Mouse (Mus musculus) embryonic facial prominence, embryonic 12.5 days (tissue): ENCODE measurements at regions not wholly inside any gene's neighbourhood (a gene's known extent, or its start where the extent isn't known, plus 50 kb on each side); places are given as distances from the start of the nearest gene placed in this dataset.

ENCODE experiments used
- ATAC-seq: fragments of 200-750 bp; cut with Nextera tagmentation; 2 replicates; pipeline ENCODE4 v1.8.0; 2017; ENCODE audit not compliant: insufficient number of reproducible peaks, insufficient read depth, low FRiP score, low TSS enrichment
- H3K27ac ChIP-seq: fragments of 300-500 bp; sonication (generic); 2 replicates; pipeline ENCODE4 v1.5.1; 2016; ENCODE audit warnings: mild to moderate bottlenecking
- H3K27me3 ChIP-seq: fragments of 300-500 bp; sonication (generic); 2 replicates; pipeline ENCODE4 v1.6.1; 2016; ENCODE audit warnings: mild to moderate bottlenecking, moderate library complexity
- H3K36me3 ChIP-seq: fragments of 300-500 bp; sonication (generic); 2 replicates; pipeline ENCODE4 v1.6.1; 2016; ENCODE audit warnings: mild to moderate bottlenecking
- H3K4me1 ChIP-seq: fragments of 300-500 bp; sonication (generic); 2 replicates; pipeline ENCODE4 v1.6.1; 2016
- H3K4me2 ChIP-seq: fragments of 300-500 bp; sonication (generic); replicated peaks from 2 replicates; pipeline ENCODE4 v1.6.1; 2016; ENCODE audit warnings: mild to moderate bottlenecking, moderate library complexity
- H3K4me3 ChIP-seq: fragments of 300-500 bp; sonication (generic); 2 replicates; pipeline ENCODE4 v1.5.1; 2016; ENCODE audit warnings: mild to moderate bottlenecking
- H3K9ac ChIP-seq: fragments of 300-500 bp; sonication (generic); 2 replicates; pipeline ENCODE4 v1.6.1; 2016; ENCODE audit warnings: mild to moderate bottlenecking, moderate library complexity
- H3K9me3 ChIP-seq: fragments of 300-500 bp; sonication (generic); 2 replicates; pipeline ENCODE4 v1.6.1; 2016; ENCODE audit warnings: mild to moderate bottlenecking, moderate library complexity
- WGBS: fragments of 180-500 bp; shearing (Covaris S2); methylation state at CpG from one replicate; pipeline ENCODE4 v1.1.7; 2016; 5-methylcytosine and 5-hydroxymethylcytosine counted together

DNA sequence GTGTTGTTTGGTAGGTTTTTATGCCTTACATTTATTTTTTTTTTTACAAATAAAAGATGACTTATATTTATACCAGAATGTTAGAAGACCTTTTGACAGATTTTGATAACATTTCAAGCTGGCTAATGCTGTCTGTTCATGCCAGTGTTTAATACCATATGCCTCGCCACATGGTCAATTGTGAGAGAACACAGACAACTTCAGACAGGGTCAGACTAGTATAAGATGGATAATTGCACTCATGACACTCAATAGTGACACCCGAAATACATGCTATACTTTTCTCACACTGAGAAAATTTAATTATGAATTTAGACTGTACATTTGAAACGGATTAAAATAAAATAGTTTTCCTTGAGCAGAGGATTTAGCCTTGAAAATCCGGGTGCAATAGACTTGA lies 769.9 kb downstream of the Slitrk6 start:
- WGBS: 61% methylated on average over 4 of the region's 4 CpGs
- no peak overlapping the region for H3K9ac ChIP-seq

DNA sequence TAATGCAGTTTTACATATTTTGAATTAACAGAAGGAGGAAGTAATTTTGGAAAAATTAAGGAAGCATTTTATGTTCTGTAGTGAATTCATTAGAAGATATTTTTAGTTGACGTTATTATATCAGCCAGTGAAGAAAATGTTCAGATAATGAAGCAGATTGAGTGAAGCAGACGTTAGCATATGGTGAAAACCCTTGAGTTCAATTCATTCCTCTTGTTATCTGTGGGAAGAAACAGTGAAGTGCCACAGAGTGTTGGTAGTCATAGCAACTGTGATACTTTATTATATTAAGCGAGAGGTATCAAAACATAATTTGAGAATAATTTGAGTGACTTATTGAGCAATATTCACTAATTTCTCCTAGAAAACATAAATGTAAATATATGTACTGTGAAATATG lies 796.9 kb downstream of the Slitrk6 start:
- ATAC-seq: no peak
- Histone ChIP-seq H3K4me2 (no peak overlapping the region), H3K27ac (no peak overlapping the region), H3K9ac (no peak overlapping the region), H3K4me3 (no peak overlapping the region), H3K9me3 (no peaks in the 10 kb centered on the region), H3K4me1 (no peaks in the 10 kb centered on the region), H3K27me3 (no peaks in the 10 kb centered on the region), H3K36me3 (no peaks in the 10 kb centered on the region)
- 89% methylated on average over 3 of the region's 3 CpGs for WGBS

More for the DNA sequence above, 769.9 kb downstream of the Slitrk6 start:
- no peaks in the 10 kb centered on the region for H3K4me1 ChIP-seq
- H3K4me3 ChIP-seq: no peak overlapping the region
- no peak overlapping the region for H3K27ac ChIP-seq
- H3K9me3 ChIP-seq: no peaks in the 10 kb centered on the region
- no peaks in the 10 kb centered on the region for H3K27me3 ChIP-seq
- ATAC-seq: no peak
- H3K4me2 ChIP-seq: no peak overlapping the region
- H3K36me3 ChIP-seq: no peaks in the 10 kb centered on the region

DNA sequence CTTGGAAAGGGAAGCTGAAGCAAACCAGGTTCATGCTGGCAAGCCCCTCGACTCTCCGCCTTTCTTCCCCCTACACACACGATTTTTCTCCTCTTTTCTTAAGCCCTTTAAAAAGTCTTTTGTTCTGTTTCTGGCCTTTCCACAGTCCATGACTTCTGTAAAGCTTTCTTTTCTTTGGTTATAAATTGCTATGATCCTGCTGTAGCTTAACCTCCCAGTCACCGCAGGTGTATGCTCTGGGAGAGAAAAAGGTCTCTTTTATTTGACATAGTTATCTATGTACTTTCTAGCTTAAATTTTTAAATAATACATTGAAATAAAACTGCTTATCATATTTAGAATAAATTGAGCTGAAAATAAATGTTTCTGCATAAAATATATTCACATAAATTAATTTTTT lies 813.0 kb downstream of the Slitrk6 start:
- no peaks in the 10 kb centered on the region for H3K9me3 ChIP-seq
- H3K36me3 ChIP-seq: no peaks in the 10 kb centered on the region
- no peak overlapping the region for H3K4me3 ChIP-seq
- no peaks in the 10 kb centered on the region for H3K27me3 ChIP-seq
- ATAC-seq: no peak
- H3K9ac ChIP-seq: no peak overlapping the region
- WGBS: 87% methylated on average over 4 of the region's 4 CpGs
- no peak overlapping the region for H3K4me2 ChIP-seq
- H3K4me1 ChIP-seq: no peaks in the 10 kb centered on the region
- H3K27ac ChIP-seq: no peak overlapping the region

DNA sequence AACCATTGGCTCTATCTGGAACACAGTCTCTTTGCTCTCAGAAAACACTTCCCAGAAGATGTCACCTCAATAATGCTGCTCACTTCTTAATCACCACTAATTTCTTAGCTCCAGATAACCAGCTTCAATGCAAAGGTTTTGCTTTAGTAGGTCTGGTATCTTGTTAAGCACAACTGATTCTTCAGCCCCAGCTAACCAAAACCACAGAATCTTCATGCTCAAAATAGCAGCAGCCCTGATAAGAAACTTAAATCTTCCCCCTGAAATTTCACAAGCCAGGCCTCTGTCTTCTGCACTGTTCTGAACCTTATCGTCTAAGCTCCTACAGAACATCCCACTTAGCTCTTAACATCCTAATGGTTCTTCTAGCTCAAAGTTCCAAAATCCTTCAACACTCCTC lies 813.8 kb downstream of the Slitrk6 start:
- H3K9ac ChIP-seq: no peak overlapping the region
- H3K4me1 ChIP-seq: no peaks in the 10 kb centered on the region
- no peak overlapping the region for H3K27ac ChIP-seq
- no peaks in the 10 kb centered on the region for H3K9me3 ChIP-seq
- no peak overlapping the region for H3K4me2 ChIP-seq
- WGBS: 78% methylated on average over 1 of the region's 1 CpGs
- H3K36me3 ChIP-seq: no peaks in the 10 kb centered on the region
- no peak overlapping the region for H3K4me3 ChIP-seq
- ATAC-seq: no peak
- H3K27me3 ChIP-seq: no peaks in the 10 kb centered on the region

DNA sequence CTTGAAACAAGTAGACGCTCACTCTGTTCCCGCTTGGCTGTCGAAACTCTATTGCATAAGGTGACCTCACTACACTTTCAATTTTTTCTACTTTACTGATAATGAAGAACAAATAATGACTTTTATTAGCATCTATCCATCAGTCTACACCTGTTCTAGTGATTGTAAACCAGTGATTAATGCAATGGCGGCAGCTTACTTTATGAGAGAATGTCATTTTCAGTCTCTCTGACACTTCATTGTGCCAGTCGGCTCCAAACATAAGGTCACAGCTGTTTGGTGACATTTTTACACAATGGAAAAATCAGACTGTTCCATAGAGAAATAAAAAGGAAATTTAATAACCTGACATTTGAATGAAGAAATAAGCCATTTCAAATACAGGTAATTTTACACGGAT lies 817.5 kb downstream of the Slitrk6 start:
- Histone ChIP-seq H3K4me2 (no peak overlapping the region), H3K27ac (no peak overlapping the region), H3K27me3 (no peaks in the 10 kb centered on the region), H3K9ac (no peak overlapping the region), H3K36me3 (no peaks in the 10 kb centered on the region), H3K4me3 (no peak overlapping the region), H3K9me3 (no peaks in the 10 kb centered on the region), H3K4me1 (no peaks in the 10 kb centered on the region)
- no peak for ATAC-seq
- 86% methylated on average over 6 of the region's 6 CpGs for WGBS

DNA sequence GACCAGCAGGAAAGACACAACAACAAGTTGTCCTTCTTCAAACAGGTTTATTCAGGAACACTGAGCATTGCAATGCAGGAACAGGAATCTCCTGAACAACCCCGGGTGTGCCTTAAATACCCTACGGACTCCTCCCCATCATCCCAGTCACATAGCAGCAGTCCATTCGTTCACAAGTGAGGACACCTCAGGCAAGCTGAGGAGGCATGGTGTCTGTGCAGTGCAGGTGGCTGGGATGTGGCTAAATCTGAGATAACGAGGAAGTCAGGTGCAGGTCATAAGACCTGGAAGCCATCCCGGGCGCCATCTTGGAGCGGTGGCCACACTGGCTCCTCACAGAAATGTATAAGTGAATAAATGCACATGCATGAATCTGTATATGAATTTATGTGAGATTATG lies 826.0 kb downstream of the Slitrk6 start:
- H3K9me3 ChIP-seq: no peaks in the 10 kb centered on the region
- H3K9ac ChIP-seq: no peak overlapping the region
- 92% methylated on average over 7 of the region's 7 CpGs for WGBS
- H3K4me3 ChIP-seq: no peak overlapping the region
- no peaks in the 10 kb centered on the region for H3K36me3 ChIP-seq
- H3K27ac ChIP-seq: no peak overlapping the region
- no peaks in the 10 kb centered on the region for H3K27me3 ChIP-seq
- no peak for ATAC-seq
- no peaks in the 10 kb centered on the region for H3K4me1 ChIP-seq
- H3K4me2 ChIP-seq: no peak overlapping the region

DNA sequence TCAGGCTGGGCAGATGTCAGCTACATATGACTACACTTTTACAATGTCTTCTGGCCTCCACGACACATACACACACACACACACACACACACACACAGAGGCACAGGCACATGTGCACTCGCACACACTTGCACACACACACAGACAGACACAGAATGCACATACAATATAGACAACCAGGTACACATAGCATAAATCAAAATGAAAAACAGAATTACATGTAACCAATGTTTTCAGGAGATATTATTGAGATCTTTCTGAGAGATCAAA lies 863.1 kb downstream of the Slitrk6 start:
- 0 out of 2 replicates have a peak, but pooled peaks have one; percentile 41 for ATAC-seq
- H3K4me1 ChIP-seq: no peaks in the 10 kb centered on the region
- 84% methylated on average over 2 of the region's 2 CpGs for WGBS
- no peak overlapping the region for H3K4me3 ChIP-seq
- no peak overlapping the region for H3K4me2 ChIP-seq
- no peak overlapping the region for H3K27ac ChIP-seq
- H3K9ac ChIP-seq: no peak overlapping the region
- H3K9me3 ChIP-seq: no peaks in the 10 kb centered on the region
- H3K27me3 ChIP-seq: no peaks in the 10 kb centered on the region
- no peaks in the 10 kb centered on the region for H3K36me3 ChIP-seq

DNA sequence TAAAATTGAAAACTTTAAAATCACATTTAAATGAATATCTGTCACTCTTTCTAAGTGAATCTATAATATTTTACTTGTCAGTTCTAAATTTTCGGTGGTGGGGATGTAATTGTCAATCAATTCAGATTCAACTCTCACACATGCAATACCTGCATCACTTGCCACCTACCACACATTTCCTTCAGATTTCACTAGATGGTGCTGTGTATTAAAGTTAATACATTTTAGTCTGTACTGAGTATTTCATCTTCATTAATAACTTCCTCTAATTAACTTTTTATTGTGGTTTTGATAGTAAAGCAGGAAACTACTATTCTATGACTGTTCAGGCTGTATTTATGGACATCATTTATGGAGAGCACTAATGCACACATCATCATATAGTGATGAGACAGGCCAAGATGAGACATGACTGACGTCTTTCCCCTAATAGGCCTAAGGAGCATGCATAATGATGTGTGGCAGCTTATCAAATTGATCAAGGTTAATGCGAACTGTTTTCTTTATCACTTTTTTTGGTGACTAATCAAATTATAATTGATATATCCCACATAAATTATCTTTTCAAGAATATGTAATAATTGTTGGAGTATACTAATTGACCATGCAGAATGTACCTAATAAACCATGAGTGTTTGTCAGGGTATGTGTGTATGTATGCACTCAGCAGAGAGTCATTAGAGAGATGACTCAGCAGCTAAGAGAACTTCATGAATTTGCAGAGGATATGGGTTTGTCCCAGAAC lies 863.6 kb downstream of the Slitrk6 start:
- Histone ChIP-seq H3K9me3 (no peaks in the 10 kb centered on the region), H3K4me1 (no peaks in the 10 kb centered on the region), H3K27me3 (no peaks in the 10 kb centered on the region), H3K9ac (no peak overlapping the region), H3K4me3 (no peak overlapping the region), H3K36me3 (no peaks in the 10 kb centered on the region), H3K27ac (no peak overlapping the region), H3K4me2 (no peak overlapping the region)
- 0 out of 2 replicates have a peak, but pooled peaks have one; percentile 28 for ATAC-seq
- WGBS: 64% methylated on average over 3 of the region's 3 CpGs

DNA sequence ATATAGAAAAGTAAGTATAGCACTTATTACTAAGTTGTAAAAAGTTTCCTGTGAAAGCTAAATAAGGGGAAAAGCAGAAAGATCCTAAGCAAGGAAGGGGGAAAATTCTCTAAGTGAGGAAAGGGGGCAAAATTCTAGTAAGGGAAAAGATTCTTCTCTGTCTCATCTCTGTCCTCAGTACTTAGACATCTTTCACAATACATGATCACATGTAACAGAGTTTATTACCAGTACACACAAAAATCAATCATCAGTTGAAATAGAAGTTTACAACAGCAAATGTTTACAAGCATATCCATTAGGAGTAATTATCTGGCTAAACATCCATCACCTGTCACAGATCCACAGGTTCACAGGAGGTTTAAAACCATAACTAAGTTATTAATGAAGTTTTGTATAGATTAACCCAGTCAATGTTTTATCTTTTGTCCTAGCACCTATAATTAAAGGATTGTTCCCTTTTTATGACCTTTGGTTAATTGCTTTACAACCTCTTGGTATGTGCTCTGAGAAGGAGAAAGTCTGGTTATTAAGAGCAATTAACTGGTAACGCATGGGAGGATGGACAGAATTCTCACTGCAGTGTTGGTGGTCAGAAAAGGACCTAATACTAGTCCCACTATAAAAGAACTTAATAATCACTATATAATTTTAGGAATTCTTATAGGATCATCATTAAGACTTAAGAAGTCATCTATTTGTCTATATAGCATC lies 877.8 kb downstream of the Slitrk6 start:
- H3K4me3 ChIP-seq: no peak overlapping the region
- no peak for ATAC-seq
- no peaks in the 10 kb centered on the region for H3K27me3 ChIP-seq
- H3K4me2 ChIP-seq: no peak overlapping the region
- no peaks in the 10 kb centered on the region for H3K9me3 ChIP-seq
- H3K9ac ChIP-seq: no peak overlapping the region
- no peaks in the 10 kb centered on the region for H3K4me1 ChIP-seq
- WGBS: 56% methylated on average over 1 of the region's 1 CpGs
- H3K27ac ChIP-seq: no peak overlapping the region
- no peaks in the 10 kb centered on the region for H3K36me3 ChIP-seq

DNA sequence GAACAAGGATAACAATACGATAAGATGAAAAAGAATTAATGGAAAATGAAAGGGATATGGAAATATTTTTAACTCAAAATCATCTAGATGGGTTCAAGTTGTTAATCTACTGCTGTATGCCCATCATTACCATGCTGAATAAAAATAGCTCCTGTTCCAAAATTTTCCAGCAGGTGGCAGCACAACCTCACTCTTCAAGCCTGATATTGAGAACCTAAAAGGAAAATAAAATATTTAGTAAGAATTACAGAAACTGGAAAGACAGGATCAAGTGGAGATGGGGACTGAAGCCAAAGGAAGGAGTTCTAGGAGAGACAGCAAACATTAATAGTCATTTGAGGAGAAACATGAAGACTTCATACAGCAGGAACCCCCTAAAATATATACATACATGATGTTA lies 880.7 kb downstream of the Slitrk6 start:
- no peak overlapping the region for H3K27ac ChIP-seq
- ATAC-seq: no peak
- 11% methylated on average over 1 of the region's 1 CpGs for WGBS

DNA sequence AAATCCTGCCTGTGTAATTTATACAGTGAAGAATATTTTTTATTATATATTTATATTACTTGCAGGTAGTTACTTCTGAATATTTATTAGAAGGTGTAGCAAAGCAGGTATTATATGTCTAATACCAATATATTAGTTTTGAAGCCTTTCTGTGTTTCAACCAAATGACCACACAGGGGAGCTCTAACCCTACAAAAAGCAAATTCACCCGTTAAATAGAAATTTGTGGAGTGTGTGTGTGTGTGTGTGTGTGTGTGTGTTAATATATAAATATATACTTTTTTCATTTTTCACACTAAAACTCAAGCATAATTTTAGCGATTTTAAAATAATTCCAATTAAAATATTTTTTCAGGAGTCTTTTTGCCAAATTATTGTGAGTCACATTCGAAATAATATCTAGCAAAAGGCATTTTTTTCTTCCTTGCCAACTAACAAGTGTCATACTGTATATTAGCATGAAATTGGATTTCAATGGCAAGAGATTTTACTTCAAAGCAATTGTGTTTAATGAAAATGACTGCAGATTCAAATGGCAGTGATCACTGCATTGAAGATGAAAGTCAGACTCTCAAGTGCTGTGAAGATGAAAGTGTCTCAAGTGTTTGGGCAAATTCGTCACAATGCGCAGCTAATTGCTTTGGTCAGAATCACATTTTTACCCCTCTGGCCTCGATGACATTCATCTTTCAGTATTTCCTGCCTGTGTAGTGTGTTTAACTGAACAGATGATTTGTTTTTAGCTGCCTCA lies 914.4 kb downstream of the Slitrk6 start:
- Histone ChIP-seq H3K4me3 (no peak overlapping the region), H3K36me3 (no peaks in the 10 kb centered on the region), H3K27me3 (no peaks in the 10 kb centered on the region), H3K9me3 (no peaks in the 10 kb centered on the region), H3K4me1 (no peaks in the 10 kb centered on the region), H3K4me2 (no peak overlapping the region), H3K9ac (no peak overlapping the region), H3K27ac (no peak overlapping the region)
- WGBS: 32% methylated on average over 6 of the region's 6 CpGs
- ATAC-seq: no peak

More for the DNA sequence above, 880.7 kb downstream of the Slitrk6 start:
- no peaks in the 10 kb centered on the region for H3K4me1 ChIP-seq
- H3K4me3 ChIP-seq: no peak overlapping the region
- H3K4me2 ChIP-seq: no peak overlapping the region
- no peaks in the 10 kb centered on the region for H3K36me3 ChIP-seq
- no peak overlapping the region for H3K9ac ChIP-seq
- H3K9me3 ChIP-seq: no peaks in the 10 kb centered on the region
- H3K27me3 ChIP-seq: no peaks in the 10 kb centered on the region

DNA sequence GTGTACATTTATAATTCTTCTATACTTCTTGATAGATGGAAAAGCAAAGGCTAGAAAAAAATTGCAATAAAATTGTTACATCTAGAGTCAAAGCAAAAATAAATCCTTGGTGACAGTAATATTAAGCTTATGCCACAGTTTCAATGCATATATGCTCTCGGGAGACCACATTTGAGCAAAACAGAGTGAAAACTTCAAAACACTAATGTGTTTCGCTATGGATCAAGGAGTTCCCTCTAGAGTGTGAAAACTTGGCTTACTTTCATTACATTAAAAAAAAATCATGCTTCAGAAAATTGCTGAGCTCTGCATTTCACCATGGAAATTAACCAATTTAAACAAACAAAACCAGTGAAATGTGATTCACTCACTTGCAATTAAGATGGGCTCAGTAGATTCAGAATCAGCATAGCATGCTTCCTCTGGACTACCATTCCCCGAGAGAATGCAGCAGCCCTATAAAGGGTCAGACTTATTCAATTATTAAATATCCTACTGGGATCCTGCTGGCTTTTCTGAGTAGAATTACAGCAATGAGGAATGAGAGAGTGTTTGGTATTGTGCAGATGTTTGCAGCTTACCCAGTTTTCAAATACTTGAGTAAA lies 888.7 kb upstream of the Slitrk1 start:
- WGBS: 45% methylated on average over 3 of the region's 3 CpGs
- no peak for ATAC-seq
- no peak overlapping the region for H3K4me3 ChIP-seq
- no peak overlapping the region for H3K27ac ChIP-seq
- no peak overlapping the region for H3K4me2 ChIP-seq
- no peaks in the 10 kb centered on the region for H3K9me3 ChIP-seq
- H3K36me3 ChIP-seq: no peaks in the 10 kb centered on the region
- no peaks in the 10 kb centered on the region for H3K4me1 ChIP-seq
- H3K27me3 ChIP-seq: no peaks in the 10 kb centered on the region
- H3K9ac ChIP-seq: no peak overlapping the region
